Mouse (Mus musculus) brown adipose tissue, adult 24 weeks (tissue): Measurements from ENCODE around the gene Olfr1392. TPM values are rescaled to one million over a fixed set of nuclear protein-coding genes. Genes with fewer than 3 reads are reported as not detected.
"Not testable (repeated sequence)": the region's sequence is repeated elsewhere in the genome, so short reads cannot be mapped to it uniquely, and the experiment has no call there.

Experiments
- H3K27ac ChIP-seq: fragments of 200-500 bp; replicated peaks from 2 replicates; pipeline ENCODE4 v1.5.1; 2012; ENCODE audit warnings: low read depth, mild to moderate bottlenecking, low read length
- H3K4me1 ChIP-seq: fragments of 200-500 bp; 2 replicates; pipeline ENCODE4 v1.6.1; 2012; ENCODE audit warnings: low read length, mixed read lengths; ENCODE audit not compliant: control insufficient read depth, insufficient read depth, insufficient read length
- H3K4me3 ChIP-seq: fragments of 200-500 bp; 2 replicates; pipeline ENCODE4 v1.5.1; 2012; ENCODE audit warnings: low read depth, mild to moderate bottlenecking, low read length, moderate library complexity; ENCODE audit not compliant: insufficient read depth
- polyA plus RNA-seq: library from polyadenylated mRNA; stranded (reverse); fragments of >200 nt; gene quantifications from 2 replicates; pipeline ENCODE4 v1.2.4, GENCODE M21; 2012; ENCODE audit not compliant: missing spikeins, insufficient read depth, insufficient read length

The Olfr1392 gene
- polyA plus RNA-seq, 1 experiment: not detected

DNA sequence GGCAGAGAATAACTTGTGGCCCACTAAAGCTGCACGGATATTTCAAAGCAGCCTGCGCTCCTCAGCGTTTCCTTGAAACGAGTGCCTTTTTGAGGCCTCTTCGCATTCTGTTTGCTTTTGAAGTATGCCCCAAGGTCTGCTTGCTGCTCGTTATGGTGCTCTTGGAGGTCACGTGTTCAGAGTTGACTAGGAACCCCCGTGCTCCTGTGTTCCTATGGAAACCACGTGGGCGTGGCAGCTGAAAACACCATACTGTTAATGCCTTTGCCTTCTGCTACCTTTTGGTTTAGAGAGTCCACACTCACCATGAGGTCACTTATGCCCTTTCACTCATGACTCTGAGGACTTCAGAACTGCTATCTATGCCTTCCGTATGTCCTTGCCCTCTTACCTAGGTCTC is 20.5 kb upstream of the Olfr1392 start:
- Histone ChIP-seq H3K4me3 (no peak overlapping the region), H3K27ac (no peak overlapping the region), H3K4me1 (no peaks in the 10 kb centered on the region)

- H3K27ac ChIP-seq: no peak overlapping the region
- no peaks in the 10 kb centered on the region for H3K4me1 ChIP-seq
- no peak overlapping the region for H3K4me3 ChIP-seq
Measured at GRCm38 (mm10) chr11:49265101-49265500, 20.0 kb upstream of the Olfr1392 start.

DNA sequence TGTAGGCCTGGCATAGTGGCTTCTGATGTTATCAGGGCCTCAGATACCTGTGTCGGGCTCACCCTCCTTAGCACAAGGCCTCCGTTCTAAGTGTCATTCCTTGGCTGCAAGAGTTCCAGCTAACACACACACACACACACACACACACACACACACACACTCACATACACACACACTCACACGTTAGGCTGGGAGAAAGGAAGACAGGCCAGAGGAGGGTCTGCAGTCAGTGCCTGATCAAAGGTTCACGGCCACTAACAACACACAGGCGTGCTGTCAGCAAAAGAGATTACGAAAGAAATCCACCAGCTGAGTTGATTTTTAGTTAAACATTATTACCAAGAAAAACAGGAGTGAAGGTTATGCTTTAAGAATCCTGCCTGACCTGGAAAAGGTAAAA is 18.4 kb upstream of the Olfr1392 start:
- H3K4me1 ChIP-seq: no peaks in the 10 kb centered on the region
- H3K4me3 ChIP-seq: no peak overlapping the region
- H3K27ac ChIP-seq: no peak overlapping the region

DNA sequence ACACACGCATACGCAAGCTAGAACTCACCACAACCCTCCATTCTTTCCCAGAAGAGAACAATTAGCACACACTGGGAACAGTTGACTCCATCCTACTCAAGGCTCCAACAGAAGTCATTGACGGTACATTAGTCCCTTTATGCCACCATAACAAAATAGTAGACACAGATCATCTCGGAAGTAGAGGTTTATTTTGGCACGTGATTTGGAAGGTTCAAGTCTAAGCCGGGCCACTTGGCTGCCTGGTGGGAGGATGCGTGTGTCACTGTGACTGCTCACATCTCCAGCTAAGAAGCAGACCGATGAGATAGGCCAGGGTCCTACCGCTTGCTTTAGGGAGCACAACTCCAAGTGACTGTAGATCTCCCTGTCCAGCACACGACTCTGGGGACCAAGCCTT is 17.8 kb upstream of the Olfr1392 start:
- no peaks in the 10 kb centered on the region for H3K4me1 ChIP-seq
- H3K4me3 ChIP-seq: no peak overlapping the region
- H3K27ac ChIP-seq: no peak overlapping the region

DNA sequence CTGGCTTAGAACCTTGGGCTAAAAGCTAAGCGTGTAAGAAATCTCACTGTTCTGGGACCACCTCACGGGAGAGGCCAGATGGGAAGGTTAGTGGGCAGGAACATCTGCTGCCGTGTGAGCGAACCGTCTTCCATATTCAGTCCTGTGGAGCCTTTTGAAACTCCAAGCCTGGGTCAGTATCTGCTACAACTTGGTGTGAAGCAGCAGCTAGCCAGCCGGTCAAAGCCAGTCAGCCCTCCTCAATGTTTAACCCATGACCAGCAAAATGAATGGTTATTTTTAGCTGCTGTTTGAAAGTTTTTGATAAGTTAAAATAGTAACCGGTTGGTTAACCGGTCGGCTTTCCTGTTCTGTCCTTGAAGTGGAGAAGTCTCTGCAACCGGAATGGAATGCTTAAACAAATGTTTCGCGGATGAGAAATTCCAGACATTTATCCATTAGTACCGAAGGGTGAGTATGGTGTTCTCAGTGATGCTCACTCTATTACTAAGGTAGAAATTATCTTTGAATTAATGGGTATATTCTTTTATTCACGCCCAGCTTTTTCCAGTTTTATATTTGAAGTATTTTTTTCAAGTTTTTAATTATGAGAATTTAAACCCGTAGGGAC is 17.0 kb upstream of the Olfr1392 start:
- no peaks in the 10 kb centered on the region for H3K4me1 ChIP-seq
- no peak overlapping the region for H3K27ac ChIP-seq
- no peak overlapping the region for H3K4me3 ChIP-seq

DNA sequence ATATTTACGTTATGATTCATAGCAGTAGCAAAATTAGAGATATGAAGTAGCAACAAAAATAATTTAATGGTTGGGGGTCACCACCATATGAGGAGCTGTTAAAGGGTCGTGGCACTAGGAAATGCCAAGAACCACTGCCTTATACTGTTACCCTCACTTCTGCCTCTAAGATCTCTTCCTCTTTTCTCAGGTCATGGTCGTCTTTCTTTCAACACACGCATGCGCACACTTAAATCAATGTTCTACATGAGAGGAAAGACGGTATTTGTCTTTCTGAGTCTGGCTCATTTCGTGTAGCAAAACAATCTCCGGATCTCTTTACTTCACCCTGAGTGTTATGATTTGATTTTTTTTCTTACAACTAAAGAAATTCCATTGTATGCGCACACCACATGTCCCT is 15.3 kb upstream of the Olfr1392 start:
- H3K4me3 ChIP-seq: no peak overlapping the region
- no peak overlapping the region for H3K27ac ChIP-seq
- H3K4me1 ChIP-seq: no peaks in the 10 kb centered on the region

DNA sequence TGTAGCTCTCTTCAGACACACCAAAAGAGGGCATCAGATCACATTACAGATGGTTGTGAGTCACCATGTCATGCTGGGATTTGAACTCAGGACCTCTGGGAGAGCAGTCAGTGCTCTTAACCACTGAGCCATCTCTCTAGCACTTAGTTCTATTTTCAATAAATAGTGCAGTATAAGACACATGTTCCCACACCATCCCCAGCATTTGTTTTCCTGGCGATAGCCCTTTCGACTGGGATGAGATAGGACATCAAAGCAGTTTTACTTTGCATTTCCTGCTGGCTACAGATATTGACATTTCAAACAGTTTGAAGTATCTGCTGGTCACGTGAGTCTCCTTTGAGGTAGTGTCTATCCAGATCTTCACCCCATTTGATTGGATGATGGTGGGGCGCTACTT is 14.7 kb upstream of the Olfr1392 start:
- Histone ChIP-seq H3K27ac (no peak overlapping the region), H3K4me1 (no peaks in the 10 kb centered on the region), H3K4me3 (no peak overlapping the region)

- Histone ChIP-seq H3K27ac (no peak overlapping the region), H3K4me3 (no peak overlapping the region), H3K4me1 (no peaks in the 10 kb centered on the region)
Measured at GRCm38 (mm10) chr11:49271334-49271733, 13.7 kb upstream of the Olfr1392 start.

DNA sequence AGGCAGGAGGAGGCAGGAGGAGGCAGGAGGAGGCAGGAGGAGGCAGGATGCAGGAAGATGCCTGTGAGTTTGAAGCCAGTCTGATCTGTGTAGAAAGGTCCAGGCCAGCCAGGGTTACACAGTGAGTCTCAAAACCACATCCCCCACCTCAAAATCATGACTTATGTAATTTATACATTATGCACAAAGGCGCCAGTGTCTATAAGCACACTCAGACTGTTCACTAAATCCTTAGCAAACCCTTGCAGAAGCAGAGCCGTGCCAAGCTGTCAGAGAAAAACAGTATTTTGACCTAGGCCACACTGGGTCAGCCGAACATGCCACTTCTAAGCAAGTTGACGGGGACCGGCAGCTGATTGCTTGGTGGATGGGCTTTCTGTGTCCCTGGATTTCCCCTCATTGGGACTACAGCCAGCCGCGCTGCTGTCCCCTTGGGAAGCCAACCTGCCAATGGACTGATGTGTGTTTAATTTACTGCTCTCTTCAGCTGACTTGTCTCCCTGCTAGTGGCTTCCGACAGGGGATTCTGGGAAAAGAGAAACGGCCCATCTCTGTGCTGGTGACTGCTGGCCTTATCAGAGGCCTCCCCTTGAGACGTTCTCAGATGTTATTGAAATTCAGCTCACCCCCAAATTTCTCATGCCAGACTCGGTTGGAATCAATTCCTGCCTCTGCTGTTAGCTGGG is 11.1 kb upstream of the Olfr1392 start:
- Histone ChIP-seq H3K4me3 (no peak overlapping the region), H3K27ac (no peak overlapping the region), H3K4me1 (no peaks in the 10 kb centered on the region)

DNA sequence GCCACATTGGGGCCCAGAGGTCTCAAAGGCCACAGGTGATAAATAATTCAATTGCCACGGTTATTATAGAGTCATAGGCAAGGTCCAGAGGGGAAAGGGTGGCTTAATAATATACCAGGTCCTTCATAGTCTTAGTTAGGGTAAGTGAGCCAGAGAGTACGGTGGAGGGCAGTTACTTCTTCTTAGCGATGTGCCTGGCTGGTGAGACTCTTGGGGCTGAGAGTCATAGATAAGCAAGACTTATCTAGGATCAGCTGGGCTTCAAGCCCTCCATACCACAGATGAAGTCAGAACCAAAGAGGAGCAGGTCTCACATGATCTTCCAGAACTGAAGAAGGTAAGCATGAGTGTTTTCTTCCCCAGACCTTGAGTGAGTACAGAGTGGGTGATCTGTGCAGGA is 6.9 kb upstream of the Olfr1392 start, which contains the start of gene Olfr1393:
Gene Olfr1393 (plus strand): TSS at position 83 of the 400 bp plus-strand sequence.
- Histone ChIP-seq H3K27ac (no peak within 1 kb of the TSS), H3K4me1 (no peaks in the 10 kb centered on the region), H3K4me3 (no peak within 1 kb of the TSS)

DNA sequence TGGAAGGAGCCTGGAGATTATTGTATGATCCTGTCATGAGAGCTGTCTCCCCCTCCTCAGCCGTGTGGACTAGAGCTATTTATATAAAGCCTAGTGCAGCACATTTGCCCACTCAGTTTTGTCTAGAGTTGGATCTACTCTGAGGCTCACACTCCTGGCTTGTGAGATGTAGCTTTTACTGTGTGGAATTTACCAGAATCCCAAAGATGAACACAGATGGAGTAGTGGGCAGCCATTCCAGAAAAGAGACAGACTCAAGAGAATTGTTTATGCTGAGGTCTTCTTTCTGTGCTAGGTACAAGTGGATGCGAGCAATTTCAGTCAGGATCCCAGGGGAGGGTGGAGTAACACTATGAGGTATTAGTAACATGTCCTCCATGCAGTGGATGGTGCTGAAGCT is 2.2 kb downstream of the Olfr1392 start:
- Histone ChIP-seq H3K4me3 (no peak overlapping the region), H3K4me1 (no peaks in the 10 kb centered on the region), H3K27ac (no peak overlapping the region)

DNA sequence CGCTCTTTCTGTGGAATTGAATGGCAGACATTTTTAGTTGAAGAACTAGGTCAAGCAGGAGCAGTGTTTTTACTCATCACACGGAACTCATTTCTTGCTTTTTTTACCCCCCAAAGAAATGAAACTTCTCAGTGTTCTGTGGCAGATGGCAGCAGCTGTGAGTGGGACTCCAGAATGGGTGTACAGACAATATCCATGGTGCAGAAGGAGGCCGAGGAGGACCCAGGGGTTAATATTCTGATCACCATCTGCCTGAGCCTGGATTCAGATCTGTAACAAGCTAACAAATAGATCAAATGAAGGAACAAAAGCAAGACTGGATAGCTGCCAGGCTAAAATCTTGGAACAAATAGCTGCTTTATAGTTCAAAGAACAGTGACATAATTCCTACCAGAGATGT is 7.7 kb downstream of the Olfr1392 start:
- Histone ChIP-seq H3K4me3 (no peak overlapping the region), H3K4me1 (no peaks in the 10 kb centered on the region), H3K27ac (no peak overlapping the region)

DNA sequence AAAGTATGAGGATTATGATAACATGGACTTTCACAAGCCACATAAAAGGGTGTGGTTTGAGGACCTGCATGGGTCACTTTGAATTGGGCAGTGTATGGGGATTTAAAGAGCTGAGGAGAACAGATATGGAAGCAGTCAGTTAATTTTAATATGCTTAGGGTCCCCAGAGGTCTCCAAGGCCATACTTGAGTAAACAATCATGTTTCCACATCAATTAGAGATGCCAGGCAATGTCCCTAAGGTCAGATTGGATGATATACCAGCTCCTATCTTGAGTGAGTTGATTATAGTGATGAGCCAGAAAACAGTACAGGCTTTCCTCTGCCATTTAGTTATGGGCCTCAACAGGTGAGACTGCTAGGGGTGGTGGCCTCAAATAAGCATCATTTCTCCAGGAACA is 19.4 kb downstream of the Olfr1392 start, which contains the start of gene Olfr10:
Gene Olfr10 (plus strand): TSS at position 301 of the 400 bp plus-strand sequence.
- H3K4me3 ChIP-seq: no peak within 1 kb of the TSS
- no peaks in the 10 kb centered on the region; the same call in 1 of the 2 replicates for H3K4me1 ChIP-seq
- no peak within 1 kb of the TSS for H3K27ac ChIP-seq

- H3K4me3 ChIP-seq, H3K4me1 ChIP-seq, H3K27ac ChIP-seq: not testable (repeated sequence)
Measured at GRCm38 (mm10) chr11:49308547-49308946, 23.5 kb downstream of the Olfr1392 start.

GRCm38 (mm10) chr11:49322442-49322841 is 37.4 kb downstream of the Olfr1392 start, which contains the start of gene Olfr1391:
Gene Olfr1391 (plus strand): TSS chr11:49322742.
- Histone ChIP-seq H3K27ac (no peak within 1 kb of the TSS), H3K4me3 (no peak within 1 kb of the TSS), H3K4me1 (no peaks in the 10 kb centered on the region)

GRCm38 (mm10) chr11:49326726-49327125 is 41.6 kb downstream of the Olfr1392 start:
- Histone ChIP-seq H3K4me1 (no peaks in the 10 kb centered on the region), H3K27ac (no peak overlapping the region), H3K4me3 (no peak overlapping the region)
